Comparison of ENCODE assay signal across 24 mouse cellular contexts in the genomic region with DNA sequence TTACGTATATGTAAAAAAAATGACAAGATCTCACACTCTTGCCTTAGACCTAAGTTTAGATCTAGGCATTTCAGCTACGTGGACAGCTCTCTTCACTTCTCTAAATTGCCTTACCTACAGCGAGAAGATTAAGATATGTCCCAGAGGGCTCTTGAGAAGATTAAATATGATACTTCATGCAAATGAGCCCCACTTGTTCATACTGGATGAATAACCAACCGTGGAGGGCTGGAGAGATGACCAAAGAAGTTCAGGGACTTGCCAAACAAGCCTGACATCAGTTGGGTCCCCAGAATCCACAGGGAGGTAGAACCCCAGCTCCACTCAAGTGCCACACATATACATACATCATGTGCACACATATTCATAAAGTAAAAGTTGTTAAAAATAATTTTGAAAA. TPM values are rescaled to one million over a fixed set of nuclear protein-coding genes. Genes with fewer than 3 reads are reported as not detected.
A peak's percentile ranks its signal among the peaks of the same experiment; 100 is the strongest.
DNase-seq lines count a peak whose midpoint lies in the region; ATAC-seq and TF ChIP-seq lines count a peak whose summit lies in the region.
"Had no signal": no experiment of that assay in that cellular context is flagged by ENCODE, and none has a peak within 500 bp of the region (broad histone marks: within the 10 kb centered on the region; RNA-seq: fewer than 3 reads in every experiment).

No protein-coding gene starts in this region.

- TF ChIP-seq CTCF in thymus, adult 2 months (IDR thresholded peaks at IDR 0.05; ENCODE audit: borderline replicate concordance, control insufficient read depth, extremely low read depth, insufficient read depth, low read length, poor library complexity) = no peak

- TF ChIP-seq POLR2A in thymus, adult 2 months (IDR thresholded peaks at IDR 0.05; ENCODE audit: control insufficient read depth, extremely low read depth, insufficient read depth, low read length, poor library complexity) = no peak

- no peak overlapping the region for H3K27ac ChIP-seq in thymus, adult 2 months (ENCODE audit: control insufficient read depth, insufficient read depth, low read length)
- no peak overlapping the region for H3K27ac ChIP-seq in midbrain, embryonic 16.5 days (ENCODE audit: low read length)
- H3K27ac ChIP-seq: embryonic facial prominence, embryonic 10.5 days; embryonic facial prominence, embryonic 12.5 days; forebrain, embryonic 13.5 days; forebrain, embryonic 15.5 days had no signal

- no peaks in the 10 kb centered on the region for H3K9me3 ChIP-seq in midbrain, embryonic 16.5 days (replicated peaks; ENCODE audit: control insufficient read depth, low read length, poor library complexity, severe bottlenecking)
- H3K9me3 ChIP-seq: embryonic facial prominence, embryonic 10.5 days; embryonic facial prominence, embryonic 12.5 days; forebrain, embryonic 13.5 days; forebrain, embryonic 15.5 days; G1E had no signal

- peak; percentile 45 for ATAC-seq in neutrophil, adult 5-6 weeks (ENCODE audit: extremely low read depth, insufficient number of reproducible peaks, low FRiP score, poor library complexity, severe bottlenecking)
- no peak for ATAC-seq in midbrain, embryonic 16.5 days
- ATAC-seq: activated CD4-positive, CD25-positive, alpha-beta regulatory T cell, adult 4 months; forebrain, embryonic 13.5 days; forebrain, embryonic 15.5 days; forebrain, postnatal 0 days; Patski had no signal

- no peaks in the 10 kb centered on the region for H3K27me3 ChIP-seq in thymus, adult 2 months (ENCODE audit: control insufficient read depth, insufficient read depth, low read length)
- H3K27me3 ChIP-seq in midbrain, embryonic 16.5 days (ENCODE audit: control insufficient read depth, insufficient read depth, low read depth, low read length) = no peaks in the 10 kb centered on the region
- H3K27me3 ChIP-seq: embryonic facial prominence, embryonic 12.5 days; forebrain, embryonic 13.5 days; forebrain, embryonic 15.5 days; Patski had no signal

- no peak overlapping the region for H3K4me3 ChIP-seq in thymus, adult 2 months (ENCODE audit: control insufficient read depth, insufficient read depth, low read length)
- H3K4me3 ChIP-seq in midbrain, embryonic 16.5 days (ENCODE audit: low read depth, low read length) = no peak overlapping the region
- H3K4me3 ChIP-seq: embryonic facial prominence, embryonic 10.5 days; embryonic facial prominence, embryonic 12.5 days; forebrain, embryonic 13.5 days; forebrain, embryonic 15.5 days had no signal

- no peak overlapping the region for H3K9ac ChIP-seq in midbrain, embryonic 16.5 days (ENCODE audit: low read depth, low read length)
- H3K9ac ChIP-seq: embryonic facial prominence, embryonic 12.5 days; forebrain, embryonic 13.5 days; forebrain, embryonic 15.5 days; forebrain, postnatal 0 days had no signal

- no peak overlapping the region for H3K4me2 ChIP-seq in midbrain, embryonic 16.5 days (ENCODE audit: low read length)
- H3K4me2 ChIP-seq: embryonic facial prominence, embryonic 12.5 days; forebrain, embryonic 13.5 days; forebrain, embryonic 15.5 days had no signal

- no peaks in the 10 kb centered on the region for H3K36me3 ChIP-seq in thymus, adult 2 months (ENCODE audit: control insufficient read depth, insufficient read depth, low read length)
- H3K36me3 ChIP-seq in midbrain, embryonic 16.5 days (ENCODE audit: control insufficient read depth, insufficient read depth, low read length) = no peaks in the 10 kb centered on the region
- H3K36me3 ChIP-seq: embryonic facial prominence, embryonic 10.5 days; embryonic facial prominence, embryonic 12.5 days; forebrain, embryonic 15.5 days; G1E had no signal

- H3K4me1 ChIP-seq in thymus, adult 2 months (replicated peaks; ENCODE audit: control insufficient read depth, insufficient read depth, low read length) = peaks cover 2% of the 10 kb centered on the region
- no peaks in the 10 kb centered on the region for H3K4me1 ChIP-seq in midbrain, embryonic 16.5 days (ENCODE audit: control insufficient read depth, insufficient read depth, low read length)
- H3K4me1 ChIP-seq: embryonic facial prominence, embryonic 10.5 days; embryonic facial prominence, embryonic 12.5 days; forebrain, embryonic 13.5 days; forebrain, embryonic 15.5 days had no signal

- DNase-seq in spleen, postnatal 36 days (ENCODE audit: low spot score in 2 of 2) = peak; percentile 59 to 68
- DNase-seq in spleen, adult 12 weeks (ENCODE audit: low spot score) = no peak
- peak; percentile 60 to 64 for DNase-seq in B cell, adult 2 months
- DNase-seq in thymus, adult 2 months = no peak
- no peak for DNase-seq in kidney, postnatal 10 days
- DNase-seq: adrenal gland, adult 8-10 months; adrenal gland, postnatal 14 days; adrenal gland, postnatal 36 days; cerebellum, adult 11-12 months; cerebellum, adult 2 months; cerebellum, adult 9-10 months; cerebellum, postnatal 10 days; cerebellum, postnatal 25 days; forebrain, postnatal 0 days had no signal

- WGBS in thymus, adult 2 months = 88% methylated on average over 4 of the region's 4 CpGs
- 83% methylated on average over 4 of the region's 4 CpGs for WGBS in midbrain, embryonic 16.5 days

RNA-seq across cellular contexts. Expression of a gene that starts 11.6 kb away (rescaled TPM):
- total RNA-seq in neutrophil, adult 5-6 weeks (2017) = 207 and 222 TPM in 2 replicates
- 7.7 and 9.9 TPM in 2 replicates for polyA plus RNA-seq in thymus, adult 2 months (2012; rRNA removed)
- 0.07 TPM in 1 of 2 replicates, not detected in the other for polyA plus RNA-seq in midbrain, embryonic 16.5 days (2015; fragmentation: Nextera tagmentation; extraction: Ambion mirVana)
- total RNA-seq: adrenal gland, postnatal 36 days; forebrain, postnatal 0 days had no signal
- polyA plus RNA-seq: C2C12; embryonic facial prominence, embryonic 10.5 days; forebrain, embryonic 13.5 days; forebrain, embryonic 15.5 days; forebrain, postnatal 0 days; G1E; Patski had no signal

RNA-seq across cellular contexts. Expression of a gene that starts 31.4 kb away (rescaled TPM):
- total RNA-seq in neutrophil, adult 5-6 weeks (2017) = 301 and 311 TPM in 2 replicates
- 29.2 and 35.6 TPM in 2 replicates for polyA plus RNA-seq in thymus, adult 2 months (2012; rRNA removed)
- 15.2 and 19.1 TPM in 2 replicates for polyA plus RNA-seq in midbrain, embryonic 16.5 days (2015; fragmentation: Nextera tagmentation; extraction: Ambion mirVana)

Comparison
In these comparisons a context has a peak if more than half of its experiments do, and no peak if none do; other contexts are left out.
1. DNase-seq: peak in spleen, postnatal 36 days (2 of 2) and B cell, adult 2 months (2 of 2); none in spleen, adult 12 weeks (single experiment), thymus, adult 2 months (single experiment) and kidney, postnatal 10 days (single experiment).